Mouse (Mus musculus) embryonic facial prominence, embryonic 13.5 days (tissue): ENCODE data around the gene Dynll1. TPM values are rescaled to one million over a fixed set of nuclear protein-coding genes. Genes with fewer than 3 reads are reported as not detected.
"Not testable (repeated sequence)": the region's sequence is repeated elsewhere in the genome, so short reads cannot be mapped to it uniquely, and the experiment has no call there.

Source experiments
- ATAC-seq: fragments of 200-750 bp; cut with Nextera tagmentation; 2 replicates; pipeline ENCODE4 v1.8.0; 2017; ENCODE audit warnings: low read depth; ENCODE audit not compliant: insufficient number of reproducible peaks, insufficient read depth, low FRiP score, low TSS enrichment
- H3K27ac ChIP-seq: fragments of 300-500 bp; sonication (generic); 2 replicates; pipeline ENCODE4 v1.5.1; 2015; ENCODE audit warnings: moderate library complexity, mild to moderate bottlenecking, inconsistent platforms
- H3K27me3 ChIP-seq: fragments of 300-500 bp; sonication (generic); 2 replicates; pipeline ENCODE4 v1.6.1; 2015; ENCODE audit warnings: mild to moderate bottlenecking, inconsistent platforms
- H3K36me3 ChIP-seq: fragments of 300-500 bp; sonication (generic); 2 replicates; pipeline ENCODE4 v1.6.1; 2015; ENCODE audit warnings: mild to moderate bottlenecking, inconsistent platforms
- H3K4me1 ChIP-seq: fragments of 300-500 bp; sonication (generic); 2 replicates; pipeline ENCODE4 v1.6.1; 2015; ENCODE audit warnings: inconsistent platforms
- H3K4me2 ChIP-seq: fragments of 300-500 bp; sonication (generic); 2 replicates; pipeline ENCODE4 v1.6.1; 2015; ENCODE audit warnings: moderate library complexity, mild to moderate bottlenecking, inconsistent platforms
- H3K4me3 ChIP-seq: fragments of 300-500 bp; sonication (generic); 2 replicates; pipeline ENCODE4 v1.5.1; 2015; ENCODE audit warnings: mild to moderate bottlenecking, inconsistent platforms
- H3K9ac ChIP-seq: fragments of 300-500 bp; sonication (generic); 2 replicates; pipeline ENCODE4 v1.6.1; 2015; ENCODE audit warnings: mild to moderate bottlenecking, inconsistent platforms
- H3K9me3 ChIP-seq: fragments of 300-500 bp; sonication (generic); 2 replicates; pipeline ENCODE4 v1.6.1; 2016; ENCODE audit warnings: inconsistent platforms
- WGBS: fragments of 180-500 bp; shearing (Covaris S2); methylation state at CpG from one replicate; pipeline ENCODE4 v1.1.7; 2015; ENCODE audit warnings: mixed read lengths; 5-methylcytosine and 5-hydroxymethylcytosine counted together
- polyA plus RNA-seq: library from polyadenylated mRNA; unstranded; fragments of >200 nt; fragmentation: Nextera tagmentation; extraction: Ambion mirVana; gene quantifications from 2 replicates; pipeline ENCODE4 v1.2.1, GENCODE M21; 2015

Dynll1 gene
- polyA plus RNA-seq, 1 experiment from 2014 or later, result 1,732 TPM

DNA sequence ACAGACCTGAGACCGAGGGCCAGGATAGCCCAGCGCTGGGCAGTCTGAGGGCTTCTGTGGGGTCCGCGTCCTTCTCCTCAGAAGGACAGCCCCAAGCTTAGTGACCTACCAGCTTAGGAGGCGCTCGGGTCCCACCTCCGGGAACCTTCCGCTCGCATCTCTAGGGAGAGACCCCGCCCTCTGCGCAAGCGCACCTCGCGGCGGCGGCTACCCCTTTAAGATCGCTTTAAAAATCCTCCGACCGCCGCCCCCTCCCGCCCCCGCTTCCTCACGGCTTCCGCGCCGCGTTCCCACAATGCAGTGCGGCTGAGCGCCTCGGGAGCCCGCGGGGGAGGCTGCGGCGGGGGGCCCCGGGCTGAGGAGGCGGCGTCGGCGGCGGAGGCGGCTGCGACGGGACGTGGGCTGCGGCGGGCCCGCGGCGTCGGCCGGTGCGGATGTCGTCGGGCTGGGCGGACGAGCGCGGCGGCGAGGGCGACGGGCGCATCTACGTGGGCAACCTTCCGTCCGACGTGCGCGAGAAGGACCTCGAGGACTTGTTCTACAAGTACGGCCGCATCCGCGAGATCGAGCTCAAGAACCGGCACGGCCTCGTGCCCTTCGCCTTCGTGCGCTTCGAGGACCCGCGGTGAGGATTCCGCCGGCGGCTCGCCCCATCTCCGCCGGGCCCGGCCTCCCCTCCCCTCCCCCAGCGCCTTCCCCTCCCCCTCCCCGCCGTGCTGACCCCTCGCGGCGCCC, 26.2 kb upstream of the Dynll1 start, which contains the start of gene Srsf9:
Gene Srsf9 (plus strand): TSS at position 303 of the 735 bp plus-strand sequence.
- peak within 1 kb of the TSS; percentile 86 for H3K4me2 ChIP-seq
- no peaks in the 10 kb centered on the region for H3K27me3 ChIP-seq
- H3K27ac ChIP-seq, result peak within 1 kb of the TSS; percentile 91
- under 1% methylated on average over 77 of the region's 97 CpGs for WGBS
- H3K9ac ChIP-seq, result peak within 1 kb of the TSS; percentile 95
- H3K9me3 ChIP-seq, result no peaks in the 10 kb centered on the region
- peak within 1 kb of the TSS; percentile 92 for H3K4me3 ChIP-seq
- peaks cover 25% of the 10 kb centered on the region for H3K36me3 ChIP-seq
- peak; percentile 86 for ATAC-seq
- H3K4me1 ChIP-seq, result peaks cover 19% of the 10 kb centered on the region

DNA sequence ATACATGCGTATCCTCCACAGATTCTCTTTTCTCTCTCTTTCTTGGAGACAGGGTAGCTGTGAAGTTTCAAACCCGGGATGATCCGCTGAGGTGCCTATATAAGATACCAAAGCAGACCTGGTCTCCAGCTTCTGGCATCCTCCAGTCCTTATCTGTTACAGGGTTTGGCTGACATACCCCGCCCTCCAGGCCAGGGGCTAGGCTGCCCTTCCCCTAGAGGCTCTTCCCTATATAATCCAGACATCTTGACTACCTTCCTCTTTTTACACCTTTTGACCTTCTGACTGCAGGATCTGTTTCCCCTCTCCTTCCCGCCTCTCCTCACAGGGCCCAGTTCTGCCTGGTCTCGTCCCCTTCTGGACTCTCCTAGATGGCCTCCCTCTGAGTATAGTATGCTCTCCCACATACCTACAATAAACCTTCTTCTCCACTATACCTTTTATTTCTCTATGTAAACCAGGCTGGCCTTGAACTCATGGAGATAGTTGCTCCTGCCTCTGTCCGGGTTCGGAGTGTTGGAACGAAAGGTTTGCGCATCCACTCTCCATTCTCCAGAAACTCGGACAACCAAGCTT, 25.5 kb upstream of the Dynll1 start:
- peak overlapping the region; percentile 86 for H3K4me2 ChIP-seq
- no peaks in the 10 kb centered on the region for H3K9me3 ChIP-seq
- peaks cover 19% of the 10 kb centered on the region for H3K4me1 ChIP-seq
- H3K36me3 ChIP-seq, result peaks cover 18% of the 10 kb centered on the region
- 28% methylated on average over 11 of the region's 11 CpGs for WGBS
- H3K9ac ChIP-seq, result peak overlapping the region; percentile 95
- ATAC-seq, result peak; percentile 39; the same call in 1 of the 2 replicates
- peak overlapping the region; percentile 92 for H3K4me3 ChIP-seq
- peak overlapping the region; percentile 91 for H3K27ac ChIP-seq
- H3K27me3 ChIP-seq, result no peaks in the 10 kb centered on the region

- Histone ChIP-seq H3K36me3 (no peaks in the 10 kb centered on the region), H3K4me2 (peak overlapping the region; percentile 81), H3K27me3 (no peaks in the 10 kb centered on the region), H3K4me1 (peaks cover 38% of the 10 kb centered on the region), H3K27ac (peak overlapping the region; percentile 88), H3K9me3 (no peaks in the 10 kb centered on the region), H3K4me3 (peak overlapping the region; percentile 43), H3K9ac (peak overlapping the region; percentile 67)
- WGBS, result under 1% methylated on average over 22 of the region's 22 CpGs
- ATAC-seq, result peak; percentile 65
Observed at GRCm38 (mm10) chr5:115319004-115319940, 18.5 kb upstream of the Dynll1 start.

- peaks cover 49% of the 10 kb centered on the region for H3K4me1 ChIP-seq
- WGBS, result 2% methylated on average over 10 of the region's 10 CpGs
- no peaks in the 10 kb centered on the region for H3K27me3 ChIP-seq
- no peaks in the 10 kb centered on the region for H3K36me3 ChIP-seq
- no peaks in the 10 kb centered on the region for H3K9me3 ChIP-seq
- peak overlapping the region; percentile 8; the same call in 1 of the 2 replicates for H3K4me3 ChIP-seq
- peak overlapping the region; percentile 81 for H3K4me2 ChIP-seq
- H3K9ac ChIP-seq, result 0 out of 2 replicates have a peak overlapping the region, but pooled peaks have one; percentile 49
- H3K27ac ChIP-seq, result peak overlapping the region; percentile 88
- ATAC-seq, result peak; percentile 23; the same call in 1 of the 2 replicates
Observed at GRCm38 (mm10) chr5:115317645-115318328, 17.0 kb upstream of the Dynll1 start.

- Histone ChIP-seq H3K9ac (peak overlapping the region; percentile 59), H3K4me1 (peaks cover 51% of the 10 kb centered on the region), H3K36me3 (no peaks in the 10 kb centered on the region), H3K4me2 (peak overlapping the region; percentile 81), H3K9me3 (no peaks in the 10 kb centered on the region), H3K27me3 (no peaks in the 10 kb centered on the region), H3K4me3 (no peak overlapping the region), H3K27ac (peak overlapping the region; percentile 88)
- 7% methylated on average over 14 of the region's 14 CpGs for WGBS
- no peak for ATAC-seq
Observed at GRCm38 (mm10) chr5:115316968-115317644, 16.3 kb upstream of the Dynll1 start.

DNA sequence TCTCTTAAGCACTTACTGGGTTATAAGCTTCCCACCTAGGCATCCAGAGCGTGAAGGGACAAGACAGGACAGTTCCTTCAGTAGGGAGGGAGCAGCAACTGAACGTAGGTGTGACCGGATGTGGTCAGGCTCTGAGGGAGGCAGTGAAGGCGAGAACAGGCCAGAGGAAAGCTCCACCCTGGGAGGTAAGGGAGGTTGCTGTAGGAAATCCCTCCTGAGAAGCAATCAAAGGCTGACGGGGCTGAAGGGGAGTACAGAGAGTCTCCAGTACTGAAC, 12.8 kb upstream of the Dynll1 start:
- Histone ChIP-seq H3K4me2 (no peak overlapping the region), H3K4me1 (peaks cover 37% of the 10 kb centered on the region), H3K4me3 (no peak overlapping the region), H3K9me3 (no peaks in the 10 kb centered on the region), H3K27ac (peak overlapping the region; percentile 34; the same call in 1 of the 2 replicates), H3K36me3 (no peaks in the 10 kb centered on the region), H3K9ac (no peak overlapping the region), H3K27me3 (no peaks in the 10 kb centered on the region)
- WGBS, result 31% methylated on average over 5 of the region's 5 CpGs
- no peak for ATAC-seq

DNA sequence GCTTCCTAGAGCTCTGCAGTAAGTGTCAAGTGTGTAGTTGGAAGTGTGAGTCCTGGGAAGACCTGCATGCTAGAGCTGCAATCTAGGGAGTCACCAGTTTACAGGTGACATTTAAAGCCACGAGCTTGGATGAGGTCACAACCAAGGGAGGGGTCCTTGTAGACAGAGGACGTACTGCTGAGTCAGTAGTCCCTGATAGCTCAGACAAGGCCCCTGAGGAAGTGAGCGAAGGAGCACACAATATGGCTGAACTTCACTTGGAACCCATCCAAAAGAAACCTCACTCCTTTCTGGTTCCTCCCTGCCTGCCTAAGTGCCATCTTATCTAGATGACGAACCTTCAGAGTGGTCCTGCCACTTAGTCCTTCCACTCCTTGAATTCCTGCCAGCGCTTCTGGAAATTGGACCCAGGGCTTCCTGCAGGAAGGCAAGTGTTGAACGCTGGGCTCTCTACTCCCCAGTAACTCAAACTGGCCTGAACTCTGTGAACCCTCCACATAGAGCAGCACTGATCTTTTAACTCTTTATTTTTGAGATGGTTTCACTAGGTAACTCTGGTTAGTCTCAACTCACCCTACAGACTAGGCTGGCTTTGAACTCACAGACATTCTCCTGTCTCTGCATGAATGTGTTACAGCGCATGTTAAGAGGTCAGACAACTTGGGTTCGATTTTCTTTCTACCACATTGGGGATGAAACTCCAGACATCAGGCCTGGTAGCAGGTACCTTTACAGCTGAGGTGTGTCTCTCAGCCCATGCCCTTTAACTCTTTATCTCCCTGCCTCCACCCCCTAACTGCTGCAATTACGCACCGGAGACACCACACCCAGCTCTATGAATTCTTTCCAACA, 12.2 kb upstream of the Dynll1 start:
- H3K4me1 ChIP-seq, result peaks cover 32% of the 10 kb centered on the region
- H3K27ac ChIP-seq, result peak overlapping the region; percentile 34; the same call in 1 of the 2 replicates
- H3K9ac ChIP-seq, result no peak overlapping the region
- H3K27me3 ChIP-seq, result no peaks in the 10 kb centered on the region
- WGBS, result 55% methylated on average over 10 of the region's 10 CpGs
- H3K4me3 ChIP-seq, result no peak overlapping the region
- no peak overlapping the region for H3K4me2 ChIP-seq
- H3K36me3 ChIP-seq, result no peaks in the 10 kb centered on the region
- no peaks in the 10 kb centered on the region for H3K9me3 ChIP-seq
- ATAC-seq, result no peak

DNA sequence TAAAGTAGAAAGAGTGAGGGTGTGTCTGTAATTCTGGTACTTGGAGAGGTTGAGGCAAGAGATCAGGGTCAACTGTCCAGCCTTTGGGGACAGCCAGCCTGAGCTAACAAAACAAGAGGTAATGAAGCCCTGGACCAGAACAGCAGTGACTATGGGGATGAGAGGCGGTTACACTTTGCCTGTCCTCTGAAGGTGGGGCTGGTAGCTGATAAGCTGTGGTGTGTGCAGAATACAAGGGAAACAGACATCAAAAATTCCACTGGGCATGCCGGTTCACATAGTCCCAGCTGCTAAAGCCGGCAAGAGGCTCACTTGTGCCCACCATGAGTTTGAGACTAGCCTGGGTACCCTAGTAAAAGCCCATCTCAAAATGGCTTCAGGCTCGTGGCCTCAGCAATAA, 11.6 kb upstream of the Dynll1 start:
- Histone ChIP-seq H3K36me3 (no peaks in the 10 kb centered on the region), H3K4me3 (no peak overlapping the region), H3K9ac (no peak overlapping the region), H3K4me2 (no peak overlapping the region), H3K27ac (0 out of 2 replicates have a peak overlapping the region, but pooled peaks have one; percentile 11), H3K4me1 (peaks cover 25% of the 10 kb centered on the region), H3K27me3 (no peaks in the 10 kb centered on the region), H3K9me3 (no peaks in the 10 kb centered on the region)
- ATAC-seq, result no peak
- WGBS, result 83% methylated on average over 4 of the region's 4 CpGs

GRCm38 (mm10) chr5:115302190-115302589, 1.4 kb upstream of the Dynll1 start:
- Histone ChIP-seq H3K4me1 (peaks cover 31% of the 10 kb centered on the region), H3K36me3 (peaks cover 20% of the 10 kb centered on the region), H3K4me3 (peak overlapping the region; percentile 90; the same call in 1 of the 2 replicates), H3K4me2 (peak overlapping the region; percentile 78)
- H3K27ac ChIP-seq, H3K27me3 ChIP-seq, H3K9me3 ChIP-seq, ATAC-seq, H3K9ac ChIP-seq: not testable (repeated sequence)
- 82% methylated on average over 6 of the region's 7 CpGs for WGBS

GRCm38 (mm10) chr5:115301615-115302014, 816 bp upstream of the Dynll1 start:
- Histone ChIP-seq H3K9ac (peak overlapping the region; percentile 66), H3K4me2 (peak overlapping the region; percentile 78), H3K27me3 (no peaks in the 10 kb centered on the region), H3K27ac (peak overlapping the region; percentile 83), H3K4me1 (peaks cover 32% of the 10 kb centered on the region), H3K9me3 (no peaks in the 10 kb centered on the region), H3K4me3 (peak overlapping the region; percentile 90), H3K36me3 (peaks cover 26% of the 10 kb centered on the region)
- 19% methylated on average over 13 of the region's 13 CpGs for WGBS
- ATAC-seq, result no peak
